Mouse (Mus musculus) inflammation-experienced regulatory T-cells, adult 6 months (primary cell): Measurements from ENCODE around the gene Smagp. TPM values are rescaled to one million over a fixed set of nuclear protein-coding genes. Genes with fewer than 3 reads are reported as not detected.

ENCODE experiments used
- ATAC-seq: one replicate; pipeline ENCODE4 v1.8.0; 2017
- polyA plus RNA-seq, 3 experiments: library from polyadenylated mRNA; unstranded; fragments of 100-300 nt; shearing (Covaris generic); gene quantifications; one replicate each; pipeline ENCODE4 v1.2.1; 2017

The Smagp gene
- 1 to 10 TPM in 1 of 3 experiments, not detected in 2; 1.3 TPM for polyA plus RNA-seq

GRCm38 (mm10) chr15:100636700-100637501, at the start of gene Smagp:
Smagp (minus strand) TSS chr15:100636940.
- peak; percentile 43 for ATAC-seq

DNA sequence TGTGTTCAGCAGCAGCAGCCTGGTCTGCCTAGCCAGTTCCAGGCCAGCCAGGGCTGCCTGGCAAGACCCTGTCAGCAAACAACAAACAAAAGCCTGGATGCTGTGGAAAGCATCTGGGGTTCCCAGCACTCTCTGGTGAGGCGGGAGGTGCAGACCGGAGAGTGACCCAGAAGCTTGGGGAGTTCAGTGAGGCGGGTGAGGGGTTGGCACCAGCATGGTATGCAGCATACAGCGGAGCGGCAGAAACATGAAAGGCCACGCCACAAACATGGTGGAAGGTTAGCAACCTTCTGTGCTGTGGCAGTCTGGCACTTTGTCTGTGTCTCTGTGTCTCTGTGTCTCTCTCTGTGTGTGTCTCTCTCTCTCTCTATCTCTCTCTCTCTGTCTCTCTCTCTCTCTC, 49.7 kb upstream of the Smagp start:
- no peak for ATAC-seq

- ATAC-seq, result no peak
These were observed 49.1 kb upstream of the Smagp start for GRCm38 (mm10) chr15:100685849-100686248.

DNA sequence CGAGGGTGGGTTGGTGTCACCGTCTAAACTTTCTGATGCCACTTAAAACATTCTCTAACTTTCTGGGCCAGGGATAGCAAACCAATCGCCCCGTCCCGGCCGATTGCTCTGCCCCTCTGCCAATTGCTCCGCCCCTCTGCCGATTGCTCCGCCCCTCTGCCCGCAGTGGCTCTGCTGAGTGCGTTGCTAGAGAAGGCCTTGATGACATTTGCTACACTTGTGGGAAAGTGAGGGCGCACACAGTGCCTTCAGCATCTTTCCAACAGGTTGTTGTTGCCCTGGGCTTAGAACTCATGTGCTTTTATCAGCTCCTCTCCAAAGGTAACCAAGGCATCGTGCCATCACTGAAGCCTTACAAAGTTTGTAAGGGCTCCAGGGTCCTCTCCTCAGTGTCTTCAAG, 48.5 kb upstream of the Smagp start:
- no peak for ATAC-seq

DNA sequence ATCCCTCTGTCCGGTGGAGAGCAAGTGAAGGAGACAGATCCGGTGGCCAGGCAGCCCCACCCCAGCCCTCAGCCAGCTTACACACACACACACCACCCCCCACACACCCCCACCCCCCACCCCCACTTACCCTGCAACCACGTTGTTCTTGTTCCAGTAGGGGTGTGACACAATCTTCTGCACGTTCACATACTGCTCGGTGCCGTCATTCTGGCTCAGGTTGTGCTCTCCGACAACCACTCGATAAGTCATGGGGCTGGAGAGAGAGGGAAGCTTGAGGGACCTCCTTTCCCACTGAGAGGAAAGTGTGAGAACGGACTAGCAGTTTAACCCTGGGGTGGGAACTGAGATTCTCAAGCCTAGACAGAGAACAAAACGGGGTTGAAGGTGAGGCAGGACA, 47.7 kb upstream of the Smagp start:
- ATAC-seq, result no peak

DNA sequence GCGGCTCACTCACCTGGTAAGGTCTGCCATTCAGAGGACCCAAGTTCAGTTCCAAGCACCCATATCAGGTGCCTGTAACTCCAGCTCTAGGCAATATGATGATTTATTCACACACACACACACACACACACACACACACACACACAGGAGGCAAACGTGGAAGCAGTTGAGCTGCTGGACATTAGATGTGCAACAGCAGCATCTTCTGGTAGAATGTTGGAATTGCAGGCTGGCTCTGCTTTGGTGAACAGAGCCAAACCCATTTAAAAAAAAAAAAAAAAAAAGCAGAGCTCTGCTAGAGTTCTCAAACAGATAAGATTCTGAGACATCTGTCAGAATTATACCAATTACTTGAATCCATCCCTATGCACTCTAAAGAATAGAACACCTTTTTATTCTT, 46.3 kb upstream of the Smagp start:
- ATAC-seq, result peak; percentile 67

DNA sequence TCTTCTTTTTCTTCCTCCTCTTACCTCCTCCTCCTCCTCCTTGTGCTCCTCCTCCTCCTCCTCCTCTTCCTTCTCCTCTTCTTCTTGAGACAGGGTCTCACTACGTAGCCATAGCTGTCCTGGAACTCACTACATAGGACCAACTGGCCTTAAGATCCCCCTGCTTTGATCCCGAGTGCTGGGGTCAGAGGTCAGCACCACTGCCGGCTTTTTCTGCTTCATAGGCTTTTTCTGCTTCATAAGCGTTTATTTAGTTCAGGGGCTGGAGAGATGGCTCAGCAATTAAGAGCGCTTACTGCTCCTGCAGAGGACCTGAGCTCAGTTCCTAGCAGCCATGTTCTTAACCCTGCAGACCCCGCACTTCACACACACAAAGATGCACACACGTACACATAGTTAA, 45.0 kb upstream of the Smagp start:
- no peak for ATAC-seq

GRCm38 (mm10) chr15:100680381-100680780, 43.6 kb upstream of the Smagp start:
- no peak for ATAC-seq

DNA sequence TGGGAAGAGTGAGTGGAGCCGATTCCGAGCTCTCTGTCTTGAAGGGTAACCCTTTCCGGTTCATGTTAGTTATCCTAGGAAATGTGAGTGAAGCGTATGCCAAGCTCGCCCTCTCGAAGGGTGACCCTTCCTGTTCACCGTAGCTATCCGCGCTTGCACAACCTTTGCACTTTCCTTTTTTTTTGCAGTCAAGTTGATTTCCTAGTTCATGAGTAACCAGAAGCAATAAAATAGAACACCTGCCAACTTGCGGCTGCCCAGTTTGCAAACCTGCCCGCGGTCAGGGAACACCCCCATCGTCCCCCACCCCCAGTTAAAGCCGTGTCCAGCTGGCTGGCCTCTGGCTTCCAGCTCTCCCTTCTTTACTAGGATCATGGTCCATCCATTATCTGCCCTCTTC, 42.3 kb upstream of the Smagp start:
- no peak for ATAC-seq

GRCm38 (mm10) chr15:100678581-100678980, 41.8 kb upstream of the Smagp start:
- ATAC-seq, result no peak

- ATAC-seq, result no peak
These were observed 40.9 kb upstream of the Smagp start for GRCm38 (mm10) chr15:100677675-100678074.

GRCm38 (mm10) chr15:100676521-100676920, 39.8 kb upstream of the Smagp start:
- no peak for ATAC-seq

- ATAC-seq, result no peak
These were observed 38.7 kb upstream of the Smagp start for GRCm38 (mm10) chr15:100675486-100675885.

DNA sequence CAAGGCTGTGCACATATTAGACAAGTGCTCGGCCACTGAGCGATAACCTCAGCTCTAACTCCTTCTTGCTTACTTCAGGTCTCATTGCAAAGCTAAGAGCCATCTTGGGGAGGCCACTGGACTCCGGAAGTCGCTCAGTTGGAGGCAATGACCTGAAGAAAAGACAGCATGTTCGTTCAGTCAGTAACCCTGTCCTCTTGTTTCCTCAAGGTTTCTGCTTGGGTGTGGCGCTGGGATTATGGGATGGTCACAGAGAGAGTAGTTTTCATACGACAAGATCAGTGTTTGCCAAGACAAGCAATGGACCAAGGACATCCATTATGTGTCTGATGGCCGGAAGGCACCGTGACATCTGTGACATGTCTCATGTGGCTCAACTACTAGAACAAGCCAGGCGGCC, 37.8 kb upstream of the Smagp start:
- ATAC-seq, result no peak

DNA sequence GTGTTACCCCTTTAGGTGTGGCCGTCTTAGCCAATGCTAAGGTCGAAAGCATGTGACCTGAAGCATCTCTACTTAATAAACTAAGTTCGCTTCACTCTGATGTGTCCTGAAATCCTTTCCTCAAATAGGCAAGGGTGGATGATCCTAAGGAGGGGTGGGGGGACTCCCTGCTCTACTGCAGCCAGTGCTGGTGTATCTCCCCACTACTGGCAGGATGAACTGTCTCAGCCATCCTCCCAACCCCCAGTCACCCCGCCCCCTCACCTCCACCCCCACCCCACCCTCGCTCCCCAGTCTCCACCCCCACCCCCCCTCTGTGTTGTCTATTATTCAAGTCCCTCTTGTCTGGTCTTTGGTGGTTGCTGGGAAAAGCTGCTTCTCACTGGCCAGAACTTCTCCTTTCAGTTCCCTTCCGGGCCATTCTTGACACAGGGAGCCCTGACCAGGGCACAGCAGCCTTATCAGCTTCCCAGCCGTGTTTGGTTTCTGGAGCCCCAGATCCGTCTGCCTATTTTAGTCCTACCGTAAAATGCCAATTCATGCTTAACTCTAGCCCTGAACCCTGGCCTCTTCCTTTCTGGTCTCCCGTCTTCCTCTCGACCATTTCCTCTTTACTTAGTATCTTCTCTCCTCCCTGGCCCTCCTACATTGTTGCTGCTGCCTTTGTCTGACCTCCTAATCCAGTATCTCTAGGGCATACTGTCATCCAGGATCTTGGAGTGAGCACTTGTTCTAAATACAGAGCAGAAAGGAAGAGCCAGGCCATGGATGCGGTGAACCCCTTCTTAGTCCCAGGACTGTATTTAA, 37.0 kb upstream of the Smagp start:
- no peak for ATAC-seq

DNA sequence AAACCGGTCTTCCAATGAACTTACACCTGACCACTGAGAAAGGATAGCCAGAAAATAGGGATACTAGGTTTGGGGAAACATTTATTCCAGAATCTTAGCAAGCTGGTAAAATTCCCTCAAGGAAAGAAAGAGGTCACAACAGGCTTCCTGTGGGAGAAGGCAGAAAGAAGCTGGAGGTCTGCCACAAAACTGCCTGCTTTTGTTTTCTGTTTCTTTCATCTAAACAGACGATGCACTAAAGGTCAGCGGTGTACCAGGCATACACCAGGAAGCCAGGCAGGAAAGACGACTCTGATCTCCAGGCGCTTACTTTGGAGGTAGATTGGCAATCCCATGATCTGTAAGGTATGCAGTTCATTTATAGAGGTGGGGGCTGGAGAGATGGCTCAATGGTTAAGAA, 34.1 kb upstream of the Smagp start:
- ATAC-seq, result no peak

GRCm38 (mm10) chr15:100670004-100670403, 33.3 kb upstream of the Smagp start:
- ATAC-seq, result peak; percentile 29

DNA sequence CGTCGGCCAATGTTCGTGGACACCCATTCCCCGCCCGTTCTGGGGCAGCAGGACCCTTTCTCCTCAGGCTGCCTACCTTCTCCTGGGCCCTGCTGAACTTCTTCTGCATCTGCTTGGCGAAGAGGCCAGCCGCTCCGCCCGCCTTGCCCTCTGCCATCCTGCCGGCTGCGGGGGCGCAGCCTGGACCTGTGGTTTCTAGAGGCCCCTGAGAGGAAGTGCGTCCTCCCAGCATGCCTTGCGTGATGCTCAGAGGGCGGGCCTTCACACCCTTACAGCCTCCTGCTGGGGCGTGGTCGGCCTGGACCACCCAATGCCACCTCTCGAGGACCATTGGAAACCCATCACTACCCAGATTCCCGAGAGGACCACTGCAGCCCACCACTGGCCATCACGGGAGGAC, 32.6 kb upstream of the Smagp start, which contains the start of gene Bin2:
Bin2 (minus strand) TSS at position 217 of the 400 bp plus-strand sequence.
- peak; percentile 63 for ATAC-seq

GRCm38 (mm10) chr15:100667871-100668545, 31.3 kb upstream of the Smagp start:
- peak; percentile 37 for ATAC-seq

DNA sequence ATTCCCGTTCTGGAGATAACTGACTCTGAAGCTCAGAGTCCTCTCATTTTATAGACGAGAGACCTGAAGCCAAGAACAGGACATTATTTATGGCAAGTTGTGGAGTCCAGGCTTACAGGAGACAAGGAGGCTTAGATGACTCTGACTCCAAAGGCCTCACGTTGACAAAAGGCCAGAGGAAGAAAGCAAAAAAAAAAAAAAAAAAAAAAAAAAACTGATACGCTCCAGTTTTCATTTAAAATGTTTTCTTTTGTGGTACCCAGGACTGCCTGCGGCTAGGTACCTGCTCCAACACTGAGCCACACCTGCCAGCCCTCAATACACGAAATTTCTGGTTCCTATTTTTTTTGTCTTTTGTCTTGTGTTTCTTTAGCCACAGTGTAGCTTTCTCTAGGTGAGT, 30.7 kb upstream of the Smagp start:
- no peak for ATAC-seq

- ATAC-seq, result no peak
These were observed 30.1 kb upstream of the Smagp start for GRCm38 (mm10) chr15:100666851-100667250.

GRCm38 (mm10) chr15:100666219-100666696, 29.5 kb upstream of the Smagp start:
- no peak for ATAC-seq
